Comparison of ENCODE assay signal across 13 mouse cellular contexts in genomic region chr6:117407206-117407858, GRCm38 (mm10).
DNase-seq lines count a peak whose midpoint lies in the region; ATAC-seq and TF ChIP-seq lines count a peak whose summit lies in the region.
"Had no signal": no experiment of that assay in that cellular context is flagged by ENCODE, and none has a peak within 500 bp of the region (broad histone marks: within the 10 kb centered on the region; RNA-seq: fewer than 3 reads in every experiment).

No protein-coding gene starts in this region.

- no peak for DNase-seq in kidney, adult 9 months
- DNase-seq in brain, adult 2 months (ENCODE audit: low read depth, low spot score) = peak; percentile 20
- DNase-seq in embryonic facial prominence, embryonic 10.5 days (ENCODE audit: low spot score) = no peak
- no peak for DNase-seq in adrenal gland, adult (ENCODE audit: inconsistent age in 2 of 2, low spot score in 1 of 2)
- DNase-seq in gastrocnemius, adult 2 months = no peak
- DNase-seq in spleen, adult 18-20 months = no peak
- DNase-seq: cerebellum, postnatal 14 days; heart, adult 2 months; heart, postnatal 4 days; lung, adult 2 months had no signal

- H3K4me2 ChIP-seq in kidney, embryonic 14.5 days (replicated peaks; ENCODE audit: low read depth, low read length) = peak overlapping the region; percentile 21
- H3K4me2 ChIP-seq in limb, embryonic 13.5 days (replicated peaks) = peak overlapping the region; percentile 47

- WGBS in kidney, embryonic 14.5 days = 11% methylated on average over 15 of the region's 15 CpGs
- WGBS in embryonic facial prominence, embryonic 10.5 days = 78% methylated on average over 15 of the region's 15 CpGs
- 10% methylated on average over 15 of the region's 15 CpGs for WGBS in limb, embryonic 13.5 days

- H3K9ac ChIP-seq in kidney, embryonic 14.5 days (ENCODE audit: low read depth, low read length) = no peak overlapping the region
- H3K9ac ChIP-seq in limb, embryonic 13.5 days = no peak overlapping the region

- no peaks in the 10 kb centered on the region for H3K9me3 ChIP-seq in kidney, embryonic 14.5 days (ENCODE audit: control insufficient read depth, low read length)
- no peaks in the 10 kb centered on the region for H3K9me3 ChIP-seq in embryonic facial prominence, embryonic 10.5 days
- no peaks in the 10 kb centered on the region for H3K9me3 ChIP-seq in limb, embryonic 13.5 days

- no peak overlapping the region for H3K4me3 ChIP-seq in kidney, embryonic 14.5 days (ENCODE audit: low read length)
- no peak overlapping the region for H3K4me3 ChIP-seq in embryonic facial prominence, embryonic 10.5 days
- no peak overlapping the region for H3K4me3 ChIP-seq in limb, embryonic 13.5 days
- no peak overlapping the region for H3K4me3 ChIP-seq in gastrocnemius, adult 2 months
- H3K4me3 ChIP-seq: erythroblast, embryonic 14.5 days; heart, adult 2 months had no signal

- peak overlapping the region; percentile 67; the same call in 1 of the 2 replicates for H3K27ac ChIP-seq in kidney, embryonic 14.5 days (ENCODE audit: low read depth, low read length)
- peak overlapping the region; percentile 44; the same call in 1 of the 2 replicates for H3K27ac ChIP-seq in embryonic facial prominence, embryonic 10.5 days (replicated peaks)
- H3K27ac ChIP-seq in limb, embryonic 13.5 days = peak overlapping the region; percentile 11; the same call in 1 of the 2 replicates
- no peak overlapping the region for H3K27ac ChIP-seq in gastrocnemius, adult 2 months
- H3K27ac ChIP-seq: heart, adult 2 months had no signal

- intact Hi-C loops in gastrocnemius, adult 2 months (cut with DNase I) = no loop called here

- peaks cover 31% of the 10 kb centered on the region for H3K4me1 ChIP-seq in kidney, embryonic 14.5 days (ENCODE audit: control insufficient read depth, insufficient read depth, low read length)
- peaks cover 20% of the 10 kb centered on the region for H3K4me1 ChIP-seq in embryonic facial prominence, embryonic 10.5 days
- peaks cover 36% of the 10 kb centered on the region for H3K4me1 ChIP-seq in limb, embryonic 13.5 days

- peak; percentile 86 for ATAC-seq in kidney, embryonic 14.5 days (ENCODE audit: low FRiP score, low TSS enrichment)
- ATAC-seq in limb, embryonic 13.5 days (ENCODE audit: low FRiP score, low read depth) = peak; percentile 39; the same call in 1 of the 2 replicates

- no peaks in the 10 kb centered on the region for H3K36me3 ChIP-seq in kidney, embryonic 14.5 days (ENCODE audit: control insufficient read depth, insufficient read depth, low read length)
- H3K36me3 ChIP-seq in embryonic facial prominence, embryonic 10.5 days (replicated peaks) = no peaks in the 10 kb centered on the region
- no peaks in the 10 kb centered on the region for H3K36me3 ChIP-seq in limb, embryonic 13.5 days

- no peak for TF ChIP-seq CTCF in gastrocnemius, adult 2 months (IDR thresholded peaks at IDR 0.05)

- no peaks in the 10 kb centered on the region for H3K27me3 ChIP-seq in kidney, embryonic 14.5 days (ENCODE audit: control insufficient read depth, insufficient read depth, low read length)
- no peaks in the 10 kb centered on the region for H3K27me3 ChIP-seq in embryonic facial prominence, embryonic 10.5 days (replicated peaks; ENCODE audit: low read depth, poor library complexity, severe bottlenecking)
- peaks cover 51% of the 10 kb centered on the region for H3K27me3 ChIP-seq in limb, embryonic 13.5 days
